Mouse (Mus musculus): Measurements from ENCODE around the gene Lrguk. TPM values are rescaled to one million over a fixed set of nuclear protein-coding genes. Genes with fewer than 3 reads are reported as not detected.

Gene Lrguk
- total and polyA plus RNA-seq, 3 experiments, result 0.12 to 1.6 TPM; not detected in 1

DNA sequence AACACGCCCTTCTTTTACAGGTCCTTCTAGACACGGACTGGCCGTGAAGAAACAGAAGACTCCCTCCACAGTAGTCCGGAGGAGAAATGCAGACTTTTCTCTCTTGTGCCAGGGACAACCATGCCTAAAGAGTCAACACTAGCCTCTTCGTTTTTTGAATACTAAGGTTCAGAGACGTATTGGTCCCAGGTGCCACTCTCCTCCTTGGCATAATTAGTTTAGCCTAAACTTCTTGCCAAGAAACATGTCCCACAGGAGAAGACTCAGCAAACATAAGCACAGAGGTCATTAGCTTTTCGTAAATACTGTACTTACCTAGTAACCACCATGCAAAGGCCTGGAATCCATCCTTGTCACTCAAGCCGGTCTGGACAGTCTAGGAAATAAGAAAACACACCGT, 133.8 kb downstream of the Lrguk start:
- no peaks in the 10 kb centered on the region for H3K79me2 ChIP-seq (ENCODE audit: control insufficient read depth, insufficient read depth, low read length, poor library complexity)
- H3K27ac ChIP-seq (ENCODE audit: control insufficient read depth, low read depth, low read length), result no peak overlapping the region
- no peaks in the 10 kb centered on the region for H3K4me1 ChIP-seq (ENCODE audit: control insufficient read depth in 1 of 2, insufficient read depth in 2 of 2, low read length in 2 of 2)
- TF ChIP-seq USF1 (IDR thresholded peaks at IDR 0.05; ENCODE audit: low read depth, low read length), result no peak
- TF ChIP-seq MYB (IDR thresholded peaks at IDR 0.05; ENCODE audit: low read depth, low read length), result no peak
- no peak for TF ChIP-seq JUND (IDR thresholded peaks at IDR 0.05; ENCODE audit: low read depth, low read length)
- no peak for TF ChIP-seq BHLHE40 (IDR thresholded peaks at IDR 0.05; ENCODE audit: borderline replicate concordance, low read depth, low read length)
- no peak for TF ChIP-seq POLR2AphosphoS2 (IDR thresholded peaks at IDR 0.05; ENCODE audit: low read length)
- TF ChIP-seq SMC3 (IDR thresholded peaks at IDR 0.05; ENCODE audit: low read depth, low read length), result no peak
- no peak for TF ChIP-seq ZKSCAN1 (IDR thresholded peaks at IDR 0.05; ENCODE audit: low read depth, low read length)
- no peak for TF ChIP-seq MXI1 (IDR thresholded peaks at IDR 0.05; ENCODE audit: low read depth, low read length)
- no peak for TF ChIP-seq USF2 (IDR thresholded peaks at IDR 0.05; ENCODE audit: borderline replicate concordance in 1 of 2, insufficient read depth in 1 of 2, low read depth in 1 of 2, low read length in 2 of 2)
- H3K4me3 ChIP-seq (ENCODE audit: control insufficient read depth in 1 of 2, insufficient read depth in 1 of 2, low read depth in 2 of 2, low read length in 2 of 2), result no peak overlapping the region
- DNase-seq (ENCODE audit: low read depth, low spot score), result no peak
- H3K9ac ChIP-seq (ENCODE audit: control insufficient read depth, low read depth, low read length, poor library complexity, severe bottlenecking), result no peak overlapping the region
- H3K27me3 ChIP-seq (ENCODE audit: control insufficient read depth in 1 of 2, insufficient read depth in 2 of 2, low read length in 2 of 2), result no peaks in the 10 kb centered on the region
- peaks cover 0 to 1% of the 10 kb centered on the region in 2 experiments; a peak in 1 of 4 replicates for H3K36me3 ChIP-seq (ENCODE audit: control insufficient read depth in 1 of 2, insufficient read depth in 2 of 2, low read length in 2 of 2)
- no peaks in the 10 kb centered on the region for H3K9me3 ChIP-seq (replicated peaks; ENCODE audit: insufficient read depth, low read length)

DNA sequence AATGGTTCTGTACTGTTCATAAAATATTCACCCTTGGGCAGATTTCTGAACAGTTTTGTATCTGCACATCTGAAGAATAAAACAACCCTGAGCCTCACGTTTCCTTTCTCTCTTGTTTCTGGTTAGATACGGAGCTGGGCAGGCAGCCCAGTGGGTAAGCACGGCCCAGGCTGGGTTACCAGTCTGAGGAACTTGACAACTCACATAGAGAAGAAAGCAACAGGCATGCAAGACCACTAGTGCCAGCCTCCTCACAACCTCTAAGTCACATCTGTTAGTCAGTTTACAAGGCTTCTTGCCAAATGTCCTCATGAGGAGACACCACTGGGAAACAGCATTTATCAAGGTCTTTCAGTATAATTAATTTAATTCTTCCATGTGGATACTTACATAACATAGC, 139.6 kb downstream of the Lrguk start:
- Histone ChIP-seq H3K9me3 (replicated peaks; ENCODE audit: insufficient read depth, low read length) (no peaks in the 10 kb centered on the region), H3K4me3 (ENCODE audit: control insufficient read depth in 1 of 2, insufficient read depth in 1 of 2, low read depth in 2 of 2, low read length in 2 of 2) (no peak overlapping the region), H3K27me3 (ENCODE audit: control insufficient read depth in 1 of 2, insufficient read depth in 2 of 2, low read length in 2 of 2) (no peaks in the 10 kb centered on the region), H3K27ac (ENCODE audit: control insufficient read depth, low read depth, low read length) (no peak overlapping the region), H3K9ac (ENCODE audit: control insufficient read depth, low read depth, low read length, poor library complexity, severe bottlenecking) (no peak overlapping the region), H3K79me2 (ENCODE audit: control insufficient read depth, insufficient read depth, low read length, poor library complexity) (no peaks in the 10 kb centered on the region), H3K36me3 (ENCODE audit: control insufficient read depth in 1 of 2, insufficient read depth in 2 of 2, low read length in 2 of 2) (peaks cover 0 to 1% of the 10 kb centered on the region in 2 experiments; a peak in 2 of 4 replicates), H3K4me1 (ENCODE audit: control insufficient read depth in 1 of 2, insufficient read depth in 2 of 2, low read length in 2 of 2) (no peaks in the 10 kb centered on the region)
- no peak for DNase-seq (ENCODE audit: low read depth, low spot score)
- TF ChIP-seq HCFC1 (IDR thresholded peaks at IDR 0.05; ENCODE audit: low read depth, low read length), result no peak
- TF ChIP-seq KAT2A (conservative IDR thresholded peaks at IDR 0.05; ENCODE audit: low read depth, low read length), result no peak
- TF ChIP-seq ZMIZ1 (IDR thresholded peaks at IDR 0.05; ENCODE audit: low read depth, low read length), result no peak

DNA sequence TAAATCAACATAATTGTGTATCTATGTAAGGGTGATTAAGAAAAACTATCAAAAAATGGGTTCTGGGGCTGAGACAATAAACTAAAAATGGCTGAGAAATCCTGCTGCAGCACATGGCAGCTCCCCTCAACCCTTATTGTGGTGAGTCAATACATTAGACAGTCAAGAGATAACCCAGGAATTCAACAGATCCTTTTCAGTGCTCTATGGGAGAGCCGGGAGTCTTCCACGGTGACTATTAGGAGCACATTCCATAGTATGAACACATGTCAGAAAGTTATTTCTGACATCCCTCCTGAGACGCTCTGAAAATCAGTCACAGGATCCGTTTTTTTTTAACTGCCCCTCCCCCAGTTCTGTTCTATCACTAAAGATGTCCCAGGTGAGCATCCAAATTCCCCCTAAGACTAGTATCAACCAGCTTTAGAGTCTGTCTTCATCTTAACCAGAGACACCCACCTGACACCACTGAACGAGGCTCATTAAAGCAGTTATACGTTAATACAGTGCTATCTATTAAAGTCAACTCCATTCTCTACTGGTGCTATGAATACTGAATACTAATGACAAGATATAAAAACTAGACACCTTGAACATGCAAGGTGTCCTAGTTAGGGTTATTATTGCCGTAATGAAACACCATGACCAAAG, 141.7 kb downstream of the Lrguk start:
- Histone ChIP-seq H3K36me3 (ENCODE audit: control insufficient read depth in 1 of 2, insufficient read depth in 2 of 2, low read length in 2 of 2) (peaks cover 1 to 8% of the 10 kb centered on the region in 2 experiments; a peak in 2 of 4 replicates), H3K4me1 (ENCODE audit: control insufficient read depth in 1 of 2, insufficient read depth in 2 of 2, low read length in 2 of 2) (peaks cover 0 to 10% of the 10 kb centered on the region in 2 experiments; a peak in 1 of 4 replicates), H3K9me3 (replicated peaks; ENCODE audit: insufficient read depth, low read length) (no peaks in the 10 kb centered on the region), H3K79me2 (ENCODE audit: control insufficient read depth, insufficient read depth, low read length, poor library complexity) (0 out of 2 replicates have a peak, but pooled peaks cover 2% of the 10 kb centered on the region), H3K9ac (ENCODE audit: control insufficient read depth, low read depth, low read length, poor library complexity, severe bottlenecking) (no peak overlapping the region), H3K27me3 (ENCODE audit: control insufficient read depth in 1 of 2, insufficient read depth in 2 of 2, low read length in 2 of 2) (no peaks in the 10 kb centered on the region), H3K27ac (ENCODE audit: control insufficient read depth, low read depth, low read length) (no peak overlapping the region), H3K4me3 (ENCODE audit: control insufficient read depth in 1 of 2, insufficient read depth in 1 of 2, low read depth in 2 of 2, low read length in 2 of 2) (no peak overlapping the region)
- no peak for DNase-seq (ENCODE audit: low read depth, low spot score)
- TF ChIP-seq POLR2A (IDR thresholded peaks at IDR 0.05; ENCODE audit: control insufficient read depth in 1 of 2, insufficient read depth in 1 of 2, low read depth in 1 of 2, low read length in 2 of 2, poor library complexity in 1 of 2) (no peak), TCF12 (IDR thresholded peaks at IDR 0.05; ENCODE audit: low read depth, low read length) (no peak), MAX (IDR thresholded peaks at IDR 0.05; ENCODE audit: low read length) (no peak)
